ENCODE assay signal across 7 mouse cellular contexts in the genomic region with DNA sequence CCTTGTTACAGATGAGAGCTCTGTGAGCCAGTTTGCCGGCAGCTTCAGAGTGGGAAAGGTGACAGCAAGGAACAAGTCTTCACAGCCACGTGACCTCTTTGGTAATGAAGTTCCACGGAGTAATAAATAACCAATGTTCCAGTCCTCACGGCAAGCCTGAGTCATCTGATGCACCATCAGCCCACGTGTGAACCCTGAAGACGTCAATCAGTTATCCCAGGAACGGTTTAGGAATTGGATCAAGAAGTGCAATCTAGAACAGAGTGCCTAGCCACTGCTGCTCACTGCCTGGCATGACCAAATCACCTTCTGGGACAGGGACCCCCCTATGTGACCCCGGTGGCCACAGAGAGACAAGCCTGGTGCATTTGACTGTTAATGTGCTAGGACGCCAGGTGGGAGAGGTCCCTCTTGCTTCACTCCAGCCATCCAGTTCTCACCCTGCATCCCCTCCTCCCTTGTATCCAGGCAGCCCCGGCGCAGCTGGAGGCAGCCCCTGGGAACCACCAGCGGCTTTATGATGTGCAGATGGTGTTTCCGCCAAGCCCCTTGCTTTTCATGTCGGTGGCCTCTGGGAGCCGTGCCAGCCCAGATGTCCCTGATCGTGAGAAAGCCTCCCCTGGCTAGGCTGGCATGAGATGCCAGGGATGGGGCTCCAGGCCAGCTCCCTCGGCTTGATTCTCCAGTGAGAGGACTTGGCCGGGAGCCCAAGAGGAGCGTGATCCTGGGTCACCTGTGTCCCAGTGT. TPM values are rescaled to one million over a fixed set of nuclear protein-coding genes. Genes with fewer than 3 reads are reported as not detected.
A peak's percentile ranks its signal among the peaks of the same experiment; 100 is the strongest.
DNase-seq lines count a peak whose midpoint lies in the region; ATAC-seq and TF ChIP-seq lines count a peak whose summit lies in the region.

No protein-coding gene starts in this region.

- 33% methylated on average over 19 of the region's 19 CpGs for WGBS in forebrain, postnatal 0 days

- ATAC-seq in cerebellum, adult (ENCODE audit: insufficient number of reproducible peaks, low FRiP score, low TSS enrichment), result 0 out of 2 replicates have a peak, but pooled peaks have one; percentile 13
- ATAC-seq in forebrain, postnatal 0 days, result peak; percentile 95
- no peak for ATAC-seq in erythroblast, adult 5-6 weeks (replicated peaks; ENCODE audit: low FRiP score, poor library complexity, severe bottlenecking)

- TF ChIP-seq CTCF in forebrain, postnatal 0 days (IDR thresholded peaks at IDR 0.05; ENCODE audit: low read depth), result no peak

- no peaks in the 10 kb centered on the region for H3K27me3 ChIP-seq in forebrain, postnatal 0 days (ENCODE audit: insufficient read depth, low read length)

- no peaks in the 10 kb centered on the region for H3K36me3 ChIP-seq in forebrain, postnatal 0 days (ENCODE audit: insufficient read depth)

- H3K9ac ChIP-seq in forebrain, postnatal 0 days, result no peak overlapping the region

- 0 out of 2 replicates have a peak overlapping the region, but pooled peaks have one; percentile 35 for H3K27ac ChIP-seq in forebrain, postnatal 0 days (ENCODE audit: low read depth, low read length)

- H3K4me3 ChIP-seq in forebrain, postnatal 0 days (ENCODE audit: low read depth, low read length), result no peak overlapping the region

- peak; percentile 11 to 19 for DNase-seq in left cerebral cortex, adult 18-20 months (ENCODE audit: low spot score in 2 of 2)
- no peak for DNase-seq in left cerebral cortex, adult 11 months (ENCODE audit: low spot score)
- peak; percentile 82 for DNase-seq in forebrain, postnatal 0 days
- peak; percentile 12 to 36 for DNase-seq in layer of hippocampus, adult 8-10 months (ENCODE audit: low spot score in 2 of 2)
- peak; percentile 33 for DNase-seq in ovary, postnatal 10 days (ENCODE audit: low spot score)

- H3K4me2 ChIP-seq in forebrain, postnatal 0 days (ENCODE audit: low read depth), result no peak overlapping the region

- H3K4me1 ChIP-seq in forebrain, postnatal 0 days (ENCODE audit: insufficient read depth), result no peaks in the 10 kb centered on the region

- no peaks in the 10 kb centered on the region for H3K9me3 ChIP-seq in forebrain, postnatal 0 days (ENCODE audit: low read length)

RNA-seq across cellular contexts. Expression of a gene that starts 15.0 kb away (rescaled TPM):
- 10 to 100 TPM; 51.1 to 53.5 TPM for total RNA-seq in left cerebral cortex, adult 18-20 months (2021)
- total RNA-seq in forebrain, postnatal 0 days (2014; rRNA removed), result 24.1 and 35.9 TPM in 2 replicates
- polyA plus RNA-seq in forebrain, postnatal 0 days (2015; fragmentation: Nextera tagmentation; extraction: Ambion mirVana), result 49.6 and 52.4 TPM in 2 replicates
- total RNA-seq in layer of hippocampus, adult 8-10 months (2022), result 10 to 100 TPM; 36.2 to 51.8 (median 49.3) TPM
- 22.5 and 49.5 TPM in 2 replicates for total RNA-seq in erythroblast, adult 5-6 weeks (2015; ENCODE audit: low replicate concordance)
- 11.8 and 28.7 TPM in 2 replicates for total RNA-seq in erythroblast, adult 5-6 weeks (2017; ENCODE audit: low replicate concordance)
